Mouse (Mus musculus): ENCODE results near the gene Echdc3.
A peak's percentile ranks its signal among the peaks of the same experiment; 100 is the strongest.

The Echdc3 gene

DNA sequence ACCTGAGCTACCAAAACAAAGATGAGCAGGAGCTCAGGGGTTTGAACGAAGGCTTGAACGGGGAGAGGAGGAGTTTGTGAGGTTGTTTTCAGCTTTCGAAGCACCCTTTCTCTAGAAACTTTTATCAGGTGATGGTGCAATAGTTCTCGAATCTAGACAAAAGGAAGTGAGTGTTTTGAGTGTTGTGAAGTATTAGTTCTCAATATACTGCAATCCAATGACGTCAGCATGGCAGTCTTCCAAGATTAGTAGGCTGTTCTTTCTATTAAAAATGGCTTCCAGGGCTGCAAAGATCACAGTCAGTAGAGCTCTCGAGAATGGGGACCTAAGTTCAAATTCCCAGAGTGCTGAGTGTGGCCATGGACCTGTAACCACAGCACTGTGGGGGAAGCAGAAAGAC lies 47.1 kb downstream of the Echdc3 start:
- no peak for DNase-seq

DNA sequence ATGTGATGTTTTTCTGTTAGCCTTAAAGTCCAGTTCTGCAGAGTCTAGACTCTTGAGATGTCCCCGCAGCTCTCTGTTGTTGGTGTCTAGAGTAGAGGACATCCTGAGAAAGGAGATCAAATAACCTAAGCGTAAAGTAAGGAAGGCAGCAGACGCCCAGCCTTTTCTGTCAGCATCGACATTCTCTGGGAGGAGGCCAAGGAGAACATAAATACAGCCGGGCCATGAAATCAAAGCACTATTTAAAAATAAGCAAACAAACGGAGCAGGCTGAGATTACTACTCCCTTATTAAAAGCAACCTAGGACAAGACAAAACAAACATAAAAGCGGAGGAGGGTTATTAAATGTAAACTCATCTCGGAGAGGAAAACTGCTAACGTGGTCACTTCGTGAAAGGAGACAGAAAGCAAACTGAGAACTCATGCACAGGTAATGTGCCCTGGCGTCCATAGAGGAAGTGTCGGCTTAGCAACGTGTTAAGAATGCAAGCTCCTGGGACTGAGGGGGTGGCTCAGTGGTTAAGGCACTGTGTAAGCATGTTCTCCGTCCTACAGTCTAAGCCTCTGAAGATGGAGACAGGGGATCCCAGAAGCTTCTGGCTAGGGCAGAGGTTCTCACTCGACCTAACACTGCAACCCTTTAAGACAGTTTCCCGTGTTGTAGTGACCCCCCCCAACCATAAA lies 48.1 kb downstream of the Echdc3 start:
- DNase-seq = no peak

DNA sequence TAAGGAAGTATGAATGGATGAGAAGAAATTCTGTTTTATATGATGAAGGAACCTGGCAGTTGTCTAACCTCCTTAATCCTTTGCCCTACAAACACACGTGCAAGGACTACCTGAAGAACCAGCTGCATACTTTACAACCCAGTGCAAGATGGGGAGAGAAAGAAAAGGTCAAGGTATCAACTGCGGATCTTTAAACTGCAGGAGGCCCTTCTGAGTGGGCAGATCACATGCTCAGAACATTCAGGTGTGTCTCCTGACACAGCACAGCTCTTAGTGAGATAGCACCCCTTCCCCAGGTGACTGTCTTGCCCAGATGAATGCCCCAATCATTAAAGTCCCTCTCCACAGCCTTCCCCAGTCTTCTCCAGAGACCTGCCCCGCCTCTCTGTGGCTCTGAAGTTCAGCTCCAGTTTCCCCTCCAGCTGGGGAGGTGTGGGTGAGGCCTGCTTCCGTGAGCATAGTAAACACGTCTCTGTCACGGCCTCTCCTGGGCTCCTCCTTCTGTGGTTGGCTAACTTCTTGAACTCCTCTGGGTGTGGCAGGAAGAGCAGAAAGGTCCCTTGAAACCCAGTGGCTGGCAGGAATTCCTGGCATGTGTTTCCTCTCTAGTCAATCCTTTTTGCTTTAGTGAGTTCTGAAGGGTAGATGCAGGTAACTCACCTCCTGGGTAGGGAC lies 50.3 kb downstream of the Echdc3 start:
- DNase-seq = no peak

DNA sequence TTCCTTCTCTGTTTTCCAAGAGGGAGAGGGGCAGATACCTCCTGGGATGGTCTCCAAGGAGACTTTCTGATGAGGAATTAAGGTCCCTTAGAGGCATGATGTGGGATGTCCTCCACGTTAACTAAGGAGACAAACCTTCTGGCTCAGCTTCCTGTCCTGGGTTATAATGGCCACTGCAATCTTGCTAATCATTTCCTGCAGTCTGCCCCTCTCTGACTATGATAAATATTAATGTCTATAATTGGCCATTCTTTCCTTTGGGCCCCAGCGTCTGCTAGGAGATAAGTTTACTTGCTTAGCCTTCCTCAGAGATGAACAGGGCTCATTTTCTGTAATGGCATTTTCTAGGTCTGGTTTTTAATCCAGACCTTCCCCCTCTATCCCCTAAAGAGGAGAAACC lies 53.1 kb downstream of the Echdc3 start:
- no peak for DNase-seq

DNA sequence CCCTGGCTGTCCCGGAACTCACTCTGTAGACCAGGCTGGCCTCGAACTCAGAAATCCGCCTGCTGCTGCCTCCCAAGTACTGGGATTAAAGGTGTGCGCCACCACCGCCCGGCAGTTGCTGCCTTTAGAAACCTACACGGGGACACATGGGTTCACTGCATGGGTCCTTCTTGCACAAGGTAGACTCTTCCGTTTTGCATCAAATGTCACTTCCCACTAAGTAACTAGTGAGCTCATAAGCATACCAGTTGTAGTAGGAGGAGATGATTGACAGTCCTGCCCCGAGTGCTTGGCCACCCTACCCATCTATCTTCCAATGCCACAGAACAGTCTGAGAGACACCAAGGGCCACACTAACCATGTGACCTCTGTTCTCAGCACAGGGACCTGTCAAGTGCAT lies 53.6 kb downstream of the Echdc3 start:
- DNase-seq = no peak

DNA sequence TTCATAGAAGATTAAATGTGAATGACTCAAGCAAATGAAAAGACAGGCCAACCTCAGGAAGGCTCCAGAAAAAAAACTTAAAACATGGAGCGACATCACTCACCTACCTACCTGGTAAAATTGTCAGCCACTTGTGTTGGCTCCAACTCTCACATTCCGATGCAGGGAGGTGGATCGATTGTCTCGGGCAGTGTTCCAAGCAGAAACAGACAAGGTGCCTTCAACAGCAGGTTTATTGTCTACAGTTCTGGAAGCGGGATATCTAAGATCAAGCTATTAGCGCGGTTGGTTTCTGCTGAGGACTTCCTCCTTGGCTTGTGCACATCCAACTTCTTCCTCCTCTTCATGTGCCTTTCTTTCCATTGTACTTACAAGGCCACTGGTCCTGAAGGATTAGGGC lies 55.2 kb downstream of the Echdc3 start:
- no peak for DNase-seq

DNA sequence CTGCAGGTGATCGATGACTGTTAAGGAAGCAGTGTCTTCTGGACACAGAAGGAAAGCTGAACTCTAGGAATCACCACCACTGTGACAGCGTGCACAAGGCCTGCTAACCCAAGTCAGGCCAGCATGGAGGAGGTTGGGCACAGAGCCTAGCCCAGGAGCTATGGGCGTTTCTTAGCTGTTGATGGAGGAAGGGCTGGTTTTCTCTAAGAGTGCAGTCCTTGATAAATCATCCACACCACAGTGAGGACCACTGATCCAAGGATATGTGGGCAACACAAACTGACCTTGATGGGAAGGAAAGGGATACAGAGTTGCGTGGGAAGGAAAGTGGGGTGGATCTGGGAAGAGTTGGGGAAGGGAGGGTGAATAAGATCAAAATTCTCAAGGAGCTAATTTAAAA lies 55.6 kb downstream of the Echdc3 start:
- no peak for DNase-seq

DNA sequence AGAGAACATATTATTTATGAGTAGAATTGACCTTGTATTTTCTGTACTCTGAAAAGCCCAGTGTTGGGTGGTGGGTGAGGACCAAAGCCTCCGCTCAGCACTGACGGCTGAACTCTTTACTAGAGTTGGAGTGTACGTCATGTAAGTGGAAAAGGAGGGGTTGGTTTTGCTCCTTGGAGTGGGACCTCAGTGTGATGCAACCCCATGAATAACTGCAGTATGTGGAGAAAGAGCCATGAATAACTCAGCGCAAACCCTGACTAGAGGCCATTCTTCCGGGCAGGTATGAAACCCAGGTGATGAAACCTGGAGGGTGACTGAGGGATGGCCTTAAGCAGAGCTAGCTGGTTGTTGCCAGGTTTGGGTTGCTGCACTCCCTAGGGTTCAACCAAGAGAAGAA lies 63.0 kb downstream of the Echdc3 start:
- DNase-seq = no peak

DNA sequence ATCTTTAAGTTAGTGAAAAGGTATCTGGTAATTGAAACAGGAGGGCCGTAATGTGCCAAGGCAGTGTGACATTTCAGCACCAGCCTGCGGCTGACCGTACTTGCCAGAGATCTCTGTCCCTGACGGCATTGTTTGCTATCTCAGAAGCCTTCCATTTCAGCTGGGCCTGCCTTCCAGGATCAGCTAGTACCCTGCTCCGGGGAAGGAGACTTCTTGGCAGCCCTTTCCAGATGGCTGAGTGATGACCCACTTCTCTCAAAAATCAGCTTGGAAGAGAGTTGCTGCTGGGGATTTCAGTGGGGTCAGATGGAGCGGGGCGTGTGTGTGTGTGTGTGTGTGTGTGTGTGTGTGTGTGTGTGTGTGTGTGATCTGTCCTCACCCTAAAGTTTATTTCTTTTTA lies 65.9 kb downstream of the Echdc3 start:
- no peak for DNase-seq

DNA sequence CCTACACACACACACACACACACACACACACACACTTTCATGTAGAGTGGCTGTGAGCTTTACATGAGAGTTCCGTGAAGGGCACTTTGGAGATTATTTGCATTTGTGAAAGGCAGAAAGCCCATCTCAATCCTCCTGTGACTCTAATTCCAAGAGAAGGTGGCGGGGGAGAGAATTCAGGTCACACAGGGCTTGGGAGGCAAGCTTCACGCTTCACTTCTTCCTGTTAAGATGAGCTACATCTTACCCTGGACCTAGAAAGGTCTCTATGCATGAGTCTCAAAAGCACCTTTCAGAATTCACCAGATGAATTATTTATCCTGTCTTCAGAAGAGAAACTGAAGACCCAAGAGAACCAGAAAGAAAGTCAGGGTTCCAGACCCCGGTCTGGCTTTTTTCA lies 66.6 kb downstream of the Echdc3 start:
- DNase-seq = no peak

DNA sequence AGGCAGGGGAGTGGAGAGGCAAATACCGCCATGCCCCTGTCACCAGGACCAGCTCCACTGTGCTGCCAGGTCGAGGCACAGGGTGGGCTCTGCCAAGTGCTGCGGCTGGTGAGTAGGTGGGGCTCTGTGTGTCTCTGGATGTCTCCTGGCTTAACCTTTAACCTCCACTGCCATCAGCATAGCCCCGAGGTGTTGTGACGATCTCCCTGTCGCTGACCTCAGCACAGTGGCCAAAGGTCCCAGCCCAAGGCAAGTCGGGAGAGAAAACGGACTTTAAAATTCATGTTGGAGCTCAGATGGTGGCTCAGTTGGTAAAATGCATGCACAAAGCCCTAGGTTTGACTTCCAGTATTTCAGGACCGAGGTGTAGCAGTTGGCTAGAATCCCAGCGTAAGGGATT lies 67.2 kb downstream of the Echdc3 start:
- DNase-seq = no peak

DNA sequence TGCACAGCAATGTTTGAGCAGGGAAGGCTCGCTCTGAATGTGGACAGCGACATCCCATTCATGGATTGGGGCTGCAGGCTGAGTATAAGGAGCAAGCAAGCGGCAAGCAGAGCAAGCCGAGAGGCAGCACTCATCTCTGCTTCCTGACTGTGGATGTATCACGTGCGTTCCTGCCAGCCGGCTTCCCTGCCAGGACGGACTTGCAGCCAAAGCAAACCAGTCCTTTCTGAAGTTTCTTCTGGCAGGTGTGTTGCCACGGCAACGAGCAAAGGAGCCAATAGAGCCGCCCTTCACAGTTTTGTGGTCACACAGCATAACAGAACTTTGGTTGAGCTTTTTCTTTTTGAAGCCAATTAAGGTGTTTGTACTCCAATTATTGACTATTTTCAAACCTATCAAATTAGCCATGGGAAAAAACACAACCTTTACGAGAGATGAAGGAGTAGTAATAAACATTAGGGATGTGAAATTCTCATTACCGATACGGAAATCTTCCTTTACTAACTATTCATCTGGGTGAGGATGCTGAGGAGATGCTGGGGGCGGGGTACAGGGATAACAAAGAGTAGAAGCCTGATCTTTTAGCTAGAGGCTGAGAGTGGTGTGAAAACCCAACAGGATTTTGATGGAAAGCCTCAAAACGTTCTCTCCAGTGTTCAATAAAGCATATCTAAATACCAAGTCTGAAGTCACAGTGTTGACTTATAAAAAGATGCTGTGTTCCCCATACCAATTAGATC lies 69.7 kb downstream of the Echdc3 start:
- DNase-seq = peak; percentile 15

DNA sequence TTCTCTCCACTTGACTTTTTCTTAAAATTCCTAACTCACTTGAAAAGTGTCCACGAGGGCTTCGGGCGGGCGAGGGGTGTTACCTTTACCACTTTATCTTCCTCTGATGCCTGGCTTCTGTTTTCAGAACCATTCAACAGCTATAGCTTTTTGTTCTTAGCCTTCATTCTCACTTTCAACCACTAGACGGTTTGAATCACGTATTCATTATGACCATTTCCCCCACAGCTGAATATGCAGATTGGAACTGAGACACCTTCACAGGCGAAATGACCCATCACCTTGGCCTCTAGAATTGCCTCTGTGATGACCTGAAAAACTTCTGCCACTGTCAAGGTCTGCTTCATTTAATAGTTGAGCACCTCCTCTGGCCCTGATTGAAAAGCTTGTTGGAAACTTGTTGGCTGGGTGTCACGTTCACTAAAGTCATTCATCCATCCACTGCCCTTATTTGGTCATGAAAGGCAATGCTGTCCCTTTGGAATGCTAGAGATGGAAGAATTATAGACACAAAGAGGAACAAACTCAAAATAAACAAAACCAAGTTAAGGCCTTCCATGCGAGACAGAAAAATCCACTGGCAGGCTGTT lies 72.2 kb downstream of the Echdc3 start:
- no peak for DNase-seq

Measured in right cerebral cortex, postnatal 14 days (tissue).